Mouse (Mus musculus) brain, embryonic 14.5 days (tissue): ENCODE measurements at regions not wholly inside any gene's neighbourhood (a gene's known extent, or its start where the extent isn't known, plus 50 kb on each side); places are given as distances from the start of the nearest gene placed in this dataset.

Source experiments
- CTCF ChIP-seq: fragments of 200-500 bp; IDR thresholded peaks from 2 replicates; pipeline ENCODE4 v1.5.1; 2012; ENCODE audit warnings: inconsistent platforms, mild to moderate bottlenecking, moderate library complexity, borderline replicate concordance; ENCODE audit not compliant: insufficient read depth, insufficient read length; ENCODE audit errors: extremely low read depth
- POLR2A ChIP-seq: fragments of 200-500 bp; IDR thresholded peaks from 2 replicates; pipeline ENCODE4 v1.6.1; 2012; ENCODE audit warnings: mild to moderate bottlenecking, inconsistent platforms, borderline replicate concordance; ENCODE audit not compliant: poor library complexity, insufficient read depth, insufficient read length, severe bottlenecking; ENCODE audit errors: extremely low read depth

- TF ChIP-seq CTCF (no peak), POLR2A (no peak)
These were observed 312.5 kb upstream of the Etaa1 start for GRCm38 (mm10) chr11:18266161-18266560.
